Comparison of ENCODE assay signal across 10 mouse cellular contexts in the genomic region with DNA sequence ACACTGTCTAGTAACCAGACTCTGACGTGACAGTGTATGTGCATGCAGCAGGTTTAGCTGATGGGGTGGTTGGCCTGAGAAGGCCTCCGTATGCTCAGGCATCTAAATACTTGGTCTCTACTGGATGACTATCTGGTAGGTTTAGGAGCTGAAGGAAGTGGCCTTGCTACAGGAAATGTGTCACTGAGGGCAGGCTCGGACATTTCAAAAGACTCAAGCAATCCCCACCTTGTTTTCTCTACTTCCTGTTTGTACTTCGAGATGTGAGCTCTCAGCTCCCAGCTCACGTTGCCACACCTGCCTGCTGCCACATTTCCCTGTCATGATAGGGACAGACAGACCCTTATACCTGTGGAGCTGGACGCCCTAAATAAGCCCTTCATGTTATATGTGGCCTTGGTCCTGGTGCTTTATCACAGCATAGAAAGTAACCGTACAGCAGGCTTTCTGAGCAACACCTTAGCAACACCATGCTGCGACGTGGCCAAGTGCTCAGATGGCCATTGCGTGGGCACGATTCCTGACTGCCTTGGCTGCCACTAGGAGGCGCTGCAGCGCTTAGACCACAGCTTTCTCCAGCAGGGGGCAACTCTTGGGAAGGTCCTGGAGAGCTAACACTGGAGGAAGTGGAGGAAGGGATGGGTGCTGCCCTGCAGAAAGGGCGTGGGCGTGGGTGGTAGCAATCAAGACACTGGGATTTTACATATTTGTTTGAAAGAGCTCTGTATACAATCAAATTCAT.
DNase-seq lines count a peak whose midpoint lies in the region; ATAC-seq and TF ChIP-seq lines count a peak whose summit lies in the region.
"Had no signal": no experiment of that assay in that cellular context is flagged by ENCODE, and none has a peak within 500 bp of the region (broad histone marks: within the 10 kb centered on the region; RNA-seq: fewer than 3 reads in every experiment).

No protein-coding gene starts in this region.

- peak; percentile 75 for TF ChIP-seq CTCF in cortical plate, adult 2 months (IDR thresholded peaks at IDR 0.05; ENCODE audit: extremely low read depth, insufficient read depth, low read length)

- no peaks in the 10 kb centered on the region for H3K27me3 ChIP-seq in neural tube, embryonic 15.5 days (replicated peaks)
- H3K27me3 ChIP-seq: limb, embryonic 15.5 days had no signal

- peaks cover 9% of the 10 kb centered on the region; the same call in 1 of the 2 replicates for H3K4me1 ChIP-seq in neural tube, embryonic 15.5 days
- no peaks in the 10 kb centered on the region for H3K4me1 ChIP-seq in cortical plate, adult 2 months (ENCODE audit: control insufficient read depth, insufficient read depth, low read length)

- H3K4me3 ChIP-seq in neural tube, embryonic 15.5 days (replicated peaks) = no peak overlapping the region
- H3K4me3 ChIP-seq in cortical plate, adult 2 months (ENCODE audit: insufficient read depth, low read length) = no peak overlapping the region
- H3K4me3 ChIP-seq: embryonic facial prominence, embryonic 12.5 days; limb, embryonic 15.5 days had no signal

- no peaks in the 10 kb centered on the region for H3K9me3 ChIP-seq in neural tube, embryonic 15.5 days (replicated peaks)
- H3K9me3 ChIP-seq: embryonic facial prominence, embryonic 12.5 days; limb, embryonic 15.5 days had no signal

- H3K4me2 ChIP-seq in neural tube, embryonic 15.5 days = no peak overlapping the region
- H3K4me2 ChIP-seq: embryonic facial prominence, embryonic 12.5 days; limb, embryonic 15.5 days had no signal

- H3K9ac ChIP-seq in neural tube, embryonic 15.5 days (replicated peaks) = no peak overlapping the region
- H3K9ac ChIP-seq: embryonic facial prominence, embryonic 12.5 days; limb, embryonic 15.5 days had no signal

- ATAC-seq in neural tube, embryonic 15.5 days (ENCODE audit: low FRiP score) = no peak
- peak; percentile 85 for ATAC-seq in megakaryocyte, adult 5-6 weeks (ENCODE audit: poor library complexity, severe bottlenecking)

- no peak overlapping the region for H3K27ac ChIP-seq in neural tube, embryonic 15.5 days (replicated peaks)
- no peak overlapping the region for H3K27ac ChIP-seq in cortical plate, adult 2 months (ENCODE audit: insufficient read depth, low read length)
- H3K27ac ChIP-seq: embryonic facial prominence, embryonic 12.5 days; limb, embryonic 15.5 days had no signal

- WGBS in neural tube, embryonic 15.5 days = 63% methylated on average over 15 of the region's 15 CpGs

- no peaks in the 10 kb centered on the region for H3K36me3 ChIP-seq in neural tube, embryonic 15.5 days
- H3K36me3 ChIP-seq: embryonic facial prominence, embryonic 12.5 days; limb, embryonic 15.5 days had no signal

- peak; percentile 37 for DNase-seq in gastrocnemius, postnatal 10 days
- no peak for DNase-seq in gastrocnemius, postnatal 25 days
- DNase-seq in neural tube, embryonic 10.5 days (ENCODE audit: extremely low spot score, low spot score) = peak; percentile 67
- DNase-seq in urinary bladder, adult 18-20 months (ENCODE audit: low spot score in 2 of 2) = no peak
- DNase-seq in layer of hippocampus, adult 9-10 months (ENCODE audit: low spot score) = no peak

- TF ChIP-seq POLR2A in cortical plate, adult 2 months (IDR thresholded peaks at IDR 0.05; ENCODE audit: extremely low read depth, insufficient read depth, low read length) = no peak

Comparison
In these comparisons a context has a peak if more than half of its experiments do, and no peak if none do; other contexts are left out.
1. DNase-seq: peak in gastrocnemius, postnatal 10 days (single experiment) and neural tube, embryonic 10.5 days (single experiment); none in gastrocnemius, postnatal 25 days (single experiment), urinary bladder, adult 18-20 months (0 of 2) and layer of hippocampus, adult 9-10 months (single experiment).